Mouse (Mus musculus) ES-E14 (cell line): ENCODE data around the gene Gtpbp4.
"Not testable (repeated sequence)": the region's sequence is repeated elsewhere in the genome, so short reads cannot be mapped to it uniquely, and the experiment has no call there.

ENCODE experiments used
- CHD2 ChIP-seq: IDR thresholded peaks from 2 replicates; pipeline ENCODE4 v1.6.1; 2014; ENCODE audit warnings: mild to moderate bottlenecking, low read depth, low read length, inconsistent platforms
- HCFC1 ChIP-seq: IDR thresholded peaks from 2 replicates; pipeline ENCODE4 v1.6.1; 2012; ENCODE audit warnings: low read length, inconsistent platforms, borderline replicate concordance; ENCODE audit not compliant: insufficient read depth
- MAFK ChIP-seq: IDR thresholded peaks from 2 replicates; pipeline ENCODE4 v1.6.1; 2014; ENCODE audit warnings: mild to moderate bottlenecking, low read depth, low read length, inconsistent platforms; ENCODE audit not compliant: insufficient read depth
- ZC3H11A ChIP-seq: IDR thresholded peaks from 2 replicates; pipeline ENCODE4 v1.6.1; 2012; ENCODE audit warnings: low read depth, mild to moderate bottlenecking, inconsistent platforms, low read length, borderline replicate concordance

DNA sequence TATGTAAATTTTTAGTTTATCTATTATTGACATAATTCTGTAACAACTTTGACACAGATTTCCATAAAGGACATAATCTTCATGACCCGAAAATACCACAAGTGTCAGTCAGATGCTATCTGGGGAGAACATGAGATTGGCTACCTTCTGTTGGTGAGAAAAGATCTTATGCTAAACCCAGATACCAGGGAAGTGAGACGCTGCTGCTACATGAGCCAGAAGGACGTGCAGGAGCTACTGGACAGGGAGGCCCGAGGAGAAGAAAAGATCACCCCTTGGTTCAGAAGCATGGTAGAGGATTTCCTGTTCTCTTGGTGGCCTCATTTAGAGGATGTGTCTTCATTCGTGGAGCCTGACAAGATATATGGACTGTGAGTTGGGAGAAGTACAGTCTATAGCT, 36.8 kb downstream of the Gtpbp4 start:
- TF ChIP-seq ZC3H11A, CHD2, HCFC1, MAFK: not testable (repeated sequence)
